25 mouse cellular contexts compared by ENCODE assay signal in the genomic region with DNA sequence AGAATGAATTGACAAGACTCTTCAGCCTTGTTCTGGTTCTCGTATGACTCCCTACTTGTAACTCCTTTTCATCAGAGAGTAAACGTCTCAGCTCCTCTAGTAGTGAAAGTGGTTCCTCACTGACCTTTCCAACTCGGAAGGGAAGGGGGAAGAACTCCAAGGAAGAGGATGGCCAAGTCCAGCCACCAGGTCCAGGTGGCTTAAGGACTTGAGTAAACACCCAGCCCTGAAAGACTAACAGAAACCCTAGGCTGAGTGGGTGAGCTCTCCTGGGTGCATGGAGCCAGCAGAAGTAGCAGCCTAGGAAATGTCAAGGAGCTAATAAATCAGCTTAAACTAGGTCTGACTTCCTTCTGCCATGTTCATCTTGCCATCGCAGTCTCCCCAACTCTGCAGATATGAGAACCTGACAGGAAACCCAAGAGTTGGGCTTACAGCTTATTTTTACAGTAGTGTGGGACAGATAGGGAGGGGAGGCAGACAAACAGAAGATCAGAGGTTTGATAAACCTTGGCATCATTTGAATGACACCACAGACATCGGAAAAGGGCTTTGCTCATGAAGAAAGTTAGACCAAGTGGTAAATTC.
DNase-seq lines count a peak whose midpoint lies in the region; ATAC-seq lines count a peak whose summit lies in the region.
"Had no signal": no experiment of that assay in that cellular context is flagged by ENCODE, and none has a peak within 500 bp of the region (broad histone marks: within the 10 kb centered on the region; RNA-seq: fewer than 3 reads in every experiment).

No protein-coding gene starts in this region.

- WGBS in heart, embryonic 10.5 days: 66% methylated on average over 5 of the region's 5 CpGs
- WGBS in midbrain, embryonic 15.5 days: 87% methylated on average over 5 of the region's 5 CpGs
- WGBS in kidney, embryonic 16.5 days: 72% methylated on average over 5 of the region's 5 CpGs

- no peaks in the 10 kb centered on the region for H3K36me3 ChIP-seq in heart, embryonic 10.5 days
- no peaks in the 10 kb centered on the region for H3K36me3 ChIP-seq in midbrain, embryonic 15.5 days (replicated peaks)
- no peaks in the 10 kb centered on the region for H3K36me3 ChIP-seq in kidney, embryonic 16.5 days (ENCODE audit: insufficient read depth, low read length)
- H3K36me3 ChIP-seq: kidney, embryonic 15.5 days; limb, embryonic 15.5 days; midbrain, embryonic 12.5 days had no signal

- no peaks in the 10 kb centered on the region for H3K27me3 ChIP-seq in heart, embryonic 10.5 days (ENCODE audit: insufficient read depth, poor library complexity, severe bottlenecking)
- no peaks in the 10 kb centered on the region for H3K27me3 ChIP-seq in midbrain, embryonic 15.5 days (replicated peaks)
- no peaks in the 10 kb centered on the region for H3K27me3 ChIP-seq in kidney, embryonic 16.5 days (ENCODE audit: insufficient read depth, low read length)
- H3K27me3 ChIP-seq: kidney, embryonic 15.5 days; limb, embryonic 15.5 days; midbrain, embryonic 12.5 days had no signal

- no peak overlapping the region for H3K27ac ChIP-seq in heart, embryonic 10.5 days
- no peak overlapping the region for H3K27ac ChIP-seq in midbrain, embryonic 15.5 days
- H3K27ac ChIP-seq in kidney, embryonic 16.5 days (ENCODE audit: low read length): no peak overlapping the region
- H3K27ac ChIP-seq: kidney, embryonic 15.5 days; left cerebral cortex, adult 2 months; limb, embryonic 15.5 days; liver, embryonic 14.5 days; midbrain, embryonic 12.5 days had no signal

- H3K4me1 ChIP-seq in heart, embryonic 10.5 days: peaks cover 8% of the 10 kb centered on the region; the same call in 1 of the 2 replicates
- H3K4me1 ChIP-seq in midbrain, embryonic 15.5 days: no peaks in the 10 kb centered on the region
- H3K4me1 ChIP-seq in kidney, embryonic 16.5 days (ENCODE audit: insufficient read depth, low read length): no peaks in the 10 kb centered on the region
- H3K4me1 ChIP-seq: midbrain, embryonic 12.5 days had no signal

- DNase-seq in heart, embryonic 10.5 days (ENCODE audit: low spot score): peak; percentile 46
- no peak for DNase-seq in heart, adult 9 months (ENCODE audit: low spot score in 2 of 2)
- peak; percentile 50 for DNase-seq in CD4-positive helper T cell, adult 2 months (ENCODE audit: low read depth, low spot score)
- peak; percentile 14 to 50 for DNase-seq in lung, postnatal 4 days
- no peak for DNase-seq in yolk sac, embryonic 10.5 days (ENCODE audit: low spot score)
- DNase-seq: adrenal gland, postnatal 36 days; cerebellum, adult 11 months; cerebellum, adult 9-11 months; forebrain, postnatal 0 days; gastrocnemius, postnatal 25 days; heart, adult 18-20 months; heart, postnatal 4 days; kidney, adult 11 months; left cerebral cortex, postnatal 4 days; right cerebral cortex, postnatal 14 days; thymus, postnatal 14 days had no signal

- H3K4me2 ChIP-seq in midbrain, embryonic 15.5 days: no peak overlapping the region
- H3K4me2 ChIP-seq in kidney, embryonic 16.5 days (replicated peaks; ENCODE audit: low read depth, low read length): no peak overlapping the region
- H3K4me2 ChIP-seq: kidney, embryonic 15.5 days; limb, embryonic 15.5 days; midbrain, embryonic 12.5 days had no signal

- ATAC-seq in hematopoietic stem cell, adult 5-6 weeks (replicated peaks in 1 of 2; ENCODE audit: insufficient read depth in 1 of 2, low FRiP score in 2 of 2, low TSS enrichment in 1 of 2, low read depth in 1 of 2, poor library complexity in 2 of 2, severe bottlenecking in 2 of 2): peak; percentile 78 to 79
- no peak for ATAC-seq in midbrain, embryonic 15.5 days (replicated peaks)
- no peak for ATAC-seq in kidney, embryonic 16.5 days (ENCODE audit: low FRiP score, low TSS enrichment)
- ATAC-seq: forebrain, postnatal 0 days; hindbrain, embryonic 16.5 days had no signal

- H3K9me3 ChIP-seq in heart, embryonic 10.5 days: no peaks in the 10 kb centered on the region
- no peaks in the 10 kb centered on the region for H3K9me3 ChIP-seq in midbrain, embryonic 15.5 days
- peaks cover 4% of the 10 kb centered on the region; the same call in 1 of the 2 replicates for H3K9me3 ChIP-seq in kidney, embryonic 16.5 days (ENCODE audit: low read length)
- H3K9me3 ChIP-seq: kidney, embryonic 15.5 days; limb, embryonic 15.5 days; midbrain, embryonic 12.5 days had no signal

- no peak overlapping the region for H3K9ac ChIP-seq in midbrain, embryonic 15.5 days
- no peak overlapping the region for H3K9ac ChIP-seq in kidney, embryonic 16.5 days (replicated peaks; ENCODE audit: low read length)
- H3K9ac ChIP-seq: forebrain, postnatal 0 days; kidney, embryonic 15.5 days; limb, embryonic 15.5 days; liver, embryonic 14.5 days; midbrain, embryonic 12.5 days had no signal

- H3K4me3 ChIP-seq in heart, embryonic 10.5 days: no peak overlapping the region
- H3K4me3 ChIP-seq in midbrain, embryonic 15.5 days: no peak overlapping the region
- no peak overlapping the region for H3K4me3 ChIP-seq in kidney, embryonic 16.5 days (ENCODE audit: low read length)
- H3K4me3 ChIP-seq: kidney, embryonic 15.5 days; left cerebral cortex, adult 2 months; limb, embryonic 15.5 days; midbrain, embryonic 12.5 days had no signal

Comparison
In these comparisons a context has a peak if more than half of its experiments do, and no peak if none do; other contexts are left out.
1. DNase-seq: peak in heart, embryonic 10.5 days (single experiment), CD4-positive helper T cell, adult 2 months (single experiment) and lung, postnatal 4 days (2 of 2); none in heart, adult 9 months (0 of 2) and yolk sac, embryonic 10.5 days (single experiment).
2. ATAC-seq: peak in hematopoietic stem cell, adult 5-6 weeks (2 of 2); none in midbrain, embryonic 15.5 days (single experiment) and kidney, embryonic 16.5 days (single experiment).